Mouse (Mus musculus): ENCODE measurements around the gene Apbb1ip.

- no peak for TF ChIP-seq CTCF (IDR thresholded peaks at IDR 0.05; ENCODE audit: low read depth, low read length)
- no peak for TF ChIP-seq POLR2A (IDR thresholded peaks at IDR 0.05; ENCODE audit: extremely low read depth, insufficient read depth, low read length)
Measured at GRCm38 (mm10) chr2:22739369-22739768, 34.5 kb upstream of the Apbb1ip start.
